ENCODE assay signal across 15 mouse cellular contexts in genomic region chr2:61545666-61546065, GRCm38 (mm10).
"Had no signal": no experiment of that assay in that cellular context is flagged by ENCODE, and none has a peak within 500 bp of the region (broad histone marks: within the 10 kb centered on the region; RNA-seq: fewer than 3 reads in every experiment).

No protein-coding gene starts in this region.

- DNase-seq: lung, adult 18-20 months; lung, embryonic 14.5 days; lung, postnatal 10 days; lung, postnatal 4 days; right cerebral cortex, postnatal 14 days; thymus, adult 2 months; thymus, postnatal 25 days; thymus, postnatal 4 days had no signal

- ATAC-seq: midbrain, embryonic 13.5 days; midbrain, embryonic 15.5 days had no signal

- H3K4me1 ChIP-seq: midbrain, embryonic 13.5 days; midbrain, embryonic 15.5 days; neural tube, embryonic 12.5 days; stomach, embryonic 15.5 days had no signal

- H3K27ac ChIP-seq: midbrain, embryonic 13.5 days; midbrain, embryonic 15.5 days; neural tube, embryonic 12.5 days; stomach, embryonic 15.5 days; stomach, postnatal 0 days had no signal

- H3K9ac ChIP-seq: lung, embryonic 14.5 days; midbrain, embryonic 13.5 days; midbrain, embryonic 15.5 days; neural tube, embryonic 12.5 days; stomach, embryonic 15.5 days had no signal

- H3K4me3 ChIP-seq: megakaryocyte, embryonic 14.5 days; midbrain, embryonic 13.5 days; midbrain, embryonic 15.5 days; neural tube, embryonic 12.5 days; stomach, embryonic 15.5 days had no signal

- H3K4me2 ChIP-seq: lung, embryonic 14.5 days; midbrain, embryonic 11.5 days; midbrain, embryonic 13.5 days; midbrain, embryonic 15.5 days; neural tube, embryonic 12.5 days; stomach, embryonic 15.5 days had no signal

- H3K36me3 ChIP-seq: midbrain, embryonic 13.5 days; midbrain, embryonic 15.5 days; neural tube, embryonic 12.5 days; stomach, embryonic 15.5 days had no signal

- H3K9me3 ChIP-seq: megakaryocyte, embryonic 14.5 days; midbrain, embryonic 13.5 days; midbrain, embryonic 15.5 days; neural tube, embryonic 12.5 days; stomach, embryonic 15.5 days had no signal

- H3K27me3 ChIP-seq: midbrain, embryonic 13.5 days; midbrain, embryonic 15.5 days; neural tube, embryonic 12.5 days; stomach, embryonic 15.5 days had no signal
